In genomic region chr11:95354945-95355660, GRCm38 (mm10) we compare ENCODE assay signal across 15 mouse cellular contexts. TPM values are rescaled to one million over a fixed set of nuclear protein-coding genes. Genes with fewer than 3 reads are reported as not detected.
DNase-seq lines count a peak whose midpoint lies in the region; ATAC-seq and TF ChIP-seq lines count a peak whose summit lies in the region.
"Had no signal": no experiment of that assay in that cellular context is flagged by ENCODE, and none has a peak within 500 bp of the region (broad histone marks: within the 10 kb centered on the region; RNA-seq: fewer than 3 reads in every experiment).

No protein-coding gene starts in this region.

- dilution Hi-C loops in CH12.LX (cut with MboI; ENCODE audit: extremely low pct_ligation_motif_present, extremely low pct_unique_long_range_greater_than_20kb, low sequenced_read_pairs) = no loop called here

- no peak for ATAC-seq in erythroblast, adult 5-6 weeks (replicated peaks; ENCODE audit: low FRiP score, poor library complexity, severe bottlenecking)
- ATAC-seq in heart, embryonic 15.5 days (replicated peaks; ENCODE audit: insufficient number of reproducible peaks, insufficient read depth, low FRiP score, low read depth) = no peak
- no peak for ATAC-seq in liver, embryonic 13.5 days (ENCODE audit: low read depth)
- ATAC-seq in kidney, embryonic 15.5 days (replicated peaks; ENCODE audit: low FRiP score) = no peak
- ATAC-seq: forebrain, embryonic 13.5 days; Patski had no signal

- H3K79me2 ChIP-seq in CH12.LX (replicated peaks; ENCODE audit: control insufficient read depth, extremely low read depth, insufficient read depth, poor library complexity, severe bottlenecking) = no peaks in the 10 kb centered on the region

- H3K9me3 ChIP-seq in erythroblast, embryonic 14.5 days (ENCODE audit: control insufficient read depth, low read length) = no peaks in the 10 kb centered on the region
- H3K9me3 ChIP-seq in heart, embryonic 15.5 days (replicated peaks) = no peaks in the 10 kb centered on the region
- H3K9me3 ChIP-seq in CH12.LX (replicated peaks; ENCODE audit: low read length) = no peaks in the 10 kb centered on the region
- no peaks in the 10 kb centered on the region for H3K9me3 ChIP-seq in liver, embryonic 13.5 days (replicated peaks)
- H3K9me3 ChIP-seq in kidney, embryonic 15.5 days (replicated peaks) = no peaks in the 10 kb centered on the region
- H3K9me3 ChIP-seq: forebrain, embryonic 13.5 days; neural tube, embryonic 13.5 days had no signal

- peaks cover 98% of the 10 kb centered on the region for H3K4me1 ChIP-seq in erythroblast, embryonic 14.5 days (ENCODE audit: control insufficient read depth)
- peaks cover 26% of the 10 kb centered on the region for H3K4me1 ChIP-seq in heart, embryonic 15.5 days (replicated peaks)
- peaks cover 19 to 23% of the 10 kb centered on the region in 2 experiments for H3K4me1 ChIP-seq in CH12.LX (ENCODE audit: control insufficient read depth in 1 of 2, insufficient read depth in 2 of 2)
- peaks cover 93% of the 10 kb centered on the region for H3K4me1 ChIP-seq in liver, embryonic 13.5 days (replicated peaks)
- H3K4me1 ChIP-seq in kidney, embryonic 15.5 days = peaks cover 37% of the 10 kb centered on the region

- no peak overlapping the region for H3K9ac ChIP-seq in heart, embryonic 15.5 days
- H3K9ac ChIP-seq in CH12.LX (ENCODE audit: insufficient read depth, low read depth) = no peak overlapping the region
- peak overlapping the region; percentile 77 for H3K9ac ChIP-seq in liver, embryonic 13.5 days
- no peak overlapping the region for H3K9ac ChIP-seq in kidney, embryonic 15.5 days
- H3K9ac ChIP-seq: forebrain, embryonic 13.5 days; neural tube, embryonic 13.5 days had no signal

- WGBS in heart, embryonic 15.5 days = 74% methylated on average over 12 of the region's 12 CpGs
- WGBS in liver, embryonic 13.5 days (ENCODE audit: insufficient replicate concordance) = 62% methylated on average over 12 of the region's 12 CpGs
- WGBS in kidney, embryonic 15.5 days = 83% methylated on average over 12 of the region's 12 CpGs

- H3K27ac ChIP-seq in heart, embryonic 15.5 days = no peak overlapping the region
- H3K27ac ChIP-seq in CH12.LX (ENCODE audit: insufficient read depth, low read depth) = no peak overlapping the region
- peak overlapping the region; percentile 100 for H3K27ac ChIP-seq in liver, embryonic 13.5 days
- H3K27ac ChIP-seq in kidney, embryonic 15.5 days = no peak overlapping the region
- H3K27ac ChIP-seq: forebrain, embryonic 13.5 days; kidney, postnatal 0 days; neural tube, embryonic 13.5 days had no signal

- no peak for DNase-seq in heart, postnatal 4 days
- no peak for DNase-seq in CH12.LX (ENCODE audit: extremely low read depth)
- DNase-seq in liver, embryonic 13.5 days = no peak
- no peak for DNase-seq in urinary bladder, postnatal 4 days (ENCODE audit: low spot score in 2 of 2)
- DNase-seq: cerebellum, adult 11-12 months; cerebellum, postnatal 36 days; lung, postnatal 14 days had no signal

- H3K36me3 ChIP-seq in erythroblast, embryonic 14.5 days (ENCODE audit: control insufficient read depth) = peaks cover 100% of the 10 kb centered on the region
- no peaks in the 10 kb centered on the region for H3K36me3 ChIP-seq in heart, embryonic 15.5 days
- no peaks in the 10 kb centered on the region for H3K36me3 ChIP-seq in CH12.LX (replicated peaks in 1 of 2; ENCODE audit: control insufficient read depth in 1 of 2, insufficient read depth in 1 of 2, low read length in 1 of 2)
- peaks cover 91% of the 10 kb centered on the region for H3K36me3 ChIP-seq in liver, embryonic 13.5 days
- no peaks in the 10 kb centered on the region for H3K36me3 ChIP-seq in kidney, embryonic 15.5 days
- H3K36me3 ChIP-seq: neural tube, embryonic 13.5 days had no signal

- no peaks in the 10 kb centered on the region for H3K27me3 ChIP-seq in erythroblast, embryonic 14.5 days (ENCODE audit: control insufficient read depth)
- H3K27me3 ChIP-seq in heart, embryonic 15.5 days = no peaks in the 10 kb centered on the region
- peaks cover 42% of the 10 kb centered on the region for H3K27me3 ChIP-seq in CH12.LX (replicated peaks)
- no peaks in the 10 kb centered on the region for H3K27me3 ChIP-seq in liver, embryonic 13.5 days
- H3K27me3 ChIP-seq in kidney, embryonic 15.5 days = no peaks in the 10 kb centered on the region
- H3K27me3 ChIP-seq: forebrain, embryonic 13.5 days; neural tube, embryonic 13.5 days; Patski had no signal

- peak overlapping the region; percentile 60 for H3K4me3 ChIP-seq in erythroblast, embryonic 14.5 days (replicated peaks)
- no peak overlapping the region for H3K4me3 ChIP-seq in heart, embryonic 15.5 days
- no peak overlapping the region for H3K4me3 ChIP-seq in CH12.LX (replicated peaks in 1 of 3; ENCODE audit: low read depth in 2 of 3, low read length in 2 of 3, poor library complexity in 1 of 3)
- H3K4me3 ChIP-seq in liver, embryonic 13.5 days (replicated peaks) = peak overlapping the region; percentile 48
- no peak overlapping the region for H3K4me3 ChIP-seq in kidney, embryonic 15.5 days (replicated peaks)
- H3K4me3 ChIP-seq: forebrain, embryonic 13.5 days; neural tube, embryonic 13.5 days had no signal

- TF ChIP-seq POLR2A in CH12.LX (IDR thresholded peaks at IDR 0.05; ENCODE audit: low read depth, low read length) = no peak

- no peak for TF ChIP-seq CTCF in CH12.LX (conservative IDR thresholded peaks at IDR 0.05 in 1 of 2, IDR thresholded peaks at IDR 0.05 in 1 of 2; ENCODE audit: low read depth in 2 of 2, low read length in 2 of 2)

- in situ Hi-C loops in CH12.LX (cut with MboI; ENCODE audit: low pct_ligation_motif_present, low pct_unique_long_range_greater_than_20kb, low sequenced_read_pairs) = no loop called here

- TF ChIP-seq EP300 in CH12.LX (IDR thresholded peaks at IDR 0.05; ENCODE audit: low read length) = peak; percentile 66

- peak overlapping the region; percentile 33; the same call in 1 of the 2 replicates for H3K4me2 ChIP-seq in heart, embryonic 15.5 days
- H3K4me2 ChIP-seq in CH12.LX (ENCODE audit: insufficient read depth, low read depth, poor library complexity, severe bottlenecking) = no peak overlapping the region; the same call in 1 of the 2 replicates
- H3K4me2 ChIP-seq in liver, embryonic 13.5 days = peak overlapping the region; percentile 74
- H3K4me2 ChIP-seq in kidney, embryonic 15.5 days = no peak overlapping the region
- H3K4me2 ChIP-seq: forebrain, embryonic 13.5 days; neural tube, embryonic 13.5 days had no signal

- TF ChIP-seq RAD21 in CH12.LX (IDR thresholded peaks at IDR 0.05; ENCODE audit: low read depth, low read length) = no peak

TF ChIP-seq in CH12.LX, 34 proteins besides CTCF, POLR2A, EP300 and RAD21 (continues in another document):
- TF ChIP-seq CHD2 (IDR thresholded peaks at IDR 0.05; ENCODE audit: low read length) (no peak), NELFE (IDR thresholded peaks at IDR 0.05; ENCODE audit: low read depth, low read length) (no peak)

RNA-seq across cellular contexts. Expression of gene Fam117a, which starts 18.3 kb away (rescaled TPM):
- 184 and 248 TPM in 2 replicates for polyA plus RNA-seq in erythroblast, embryonic 14.5 days (2012)
- total RNA-seq in erythroblast, adult 5-6 weeks (2015; ENCODE audit: low replicate concordance) = 321 and 423 TPM in 2 replicates
- 386 and 450 TPM in 2 replicates for total RNA-seq in erythroblast, adult 5-6 weeks (2017; ENCODE audit: low replicate concordance)
- polyA plus RNA-seq in heart, embryonic 15.5 days (2015; fragmentation: Nextera tagmentation; extraction: Ambion mirVana) = 4.1 and 6.8 TPM in 2 replicates
- 10 to 100 TPM in 1 of 2 experiments, 1 to 10 TPM in 1; 8.4 to 11.5 TPM for total RNA-seq in heart, postnatal 4 days (2021)
- 1.5 and 2.2 TPM in 2 replicates for total RNA-seq in CH12.LX (2012; rRNA removed)
- 0.54 and 0.62 TPM in 2 replicates for total RNA-seq in CH12.LX (2014; rRNA removed)
- polyA plus RNA-seq in CH12.LX (2012; ENCODE audit: insufficient read length, low read depth) = 0.91 and 0.98 TPM in 2 replicates
- polyA plus RNA-seq in liver, embryonic 13.5 days (2015; fragmentation: Nextera tagmentation; extraction: Ambion mirVana) = 58.0 and 64.5 TPM in 2 replicates
- 10.5 TPM in 2 replicates for polyA plus RNA-seq in kidney, embryonic 15.5 days (2015; fragmentation: Nextera tagmentation; extraction: Ambion mirVana)

RNA-seq across cellular contexts. Expression of gene Slc35b1, which starts 29.4 kb away (rescaled TPM):
- polyA plus RNA-seq in erythroblast, embryonic 14.5 days (2012) = 0.78 and 0.98 TPM in 2 replicates
- 20.8 and 23.0 TPM in 2 replicates for total RNA-seq in erythroblast, adult 5-6 weeks (2015; ENCODE audit: low replicate concordance)
- 31.4 and 40.6 TPM in 2 replicates for total RNA-seq in erythroblast, adult 5-6 weeks (2017; ENCODE audit: low replicate concordance)
- polyA plus RNA-seq in heart, embryonic 15.5 days (2015; fragmentation: Nextera tagmentation; extraction: Ambion mirVana) = 66.0 and 71.5 TPM in 2 replicates
- total RNA-seq in heart, postnatal 4 days (2021) = 10 to 100 TPM; 57.1 to 60.5 TPM
- total RNA-seq in CH12.LX (2012; rRNA removed) (47.0 and 74.9 TPM in 2 replicates), CH12.LX (2014; rRNA removed) (75.1 and 76.4 TPM in 2 replicates)
- 119 and 125 TPM in 2 replicates for polyA plus RNA-seq in CH12.LX (2012; ENCODE audit: insufficient read length, low read depth)
- 54.7 and 58.1 TPM in 2 replicates for polyA plus RNA-seq in liver, embryonic 13.5 days (2015; fragmentation: Nextera tagmentation; extraction: Ambion mirVana)
- 92.8 and 98.2 TPM in 2 replicates for polyA plus RNA-seq in kidney, embryonic 15.5 days (2015; fragmentation: Nextera tagmentation; extraction: Ambion mirVana)

RNA-seq across cellular contexts. Expression of gene Kat7, which starts 45.1 kb away (rescaled TPM):
- 1.3 and 1.4 TPM in 2 replicates for polyA plus RNA-seq in erythroblast, embryonic 14.5 days (2012)
- total RNA-seq in erythroblast, adult 5-6 weeks (2015; ENCODE audit: low replicate concordance) = 33.8 and 39.3 TPM in 2 replicates
- 41.5 and 65.5 TPM in 2 replicates for total RNA-seq in erythroblast, adult 5-6 weeks (2017; ENCODE audit: low replicate concordance)
- polyA plus RNA-seq in heart, embryonic 15.5 days (2015; fragmentation: Nextera tagmentation; extraction: Ambion mirVana) = 43.3 and 51.3 TPM in 2 replicates
- total RNA-seq in heart, postnatal 4 days (2021) = 10 to 100 TPM; 52.9 to 54.3 TPM
- total RNA-seq in CH12.LX (2012; rRNA removed) = 59.5 and 60.3 TPM in 2 replicates
- 65.1 and 66.7 TPM in 2 replicates for total RNA-seq in CH12.LX (2014; rRNA removed)
- 82.0 and 90.2 TPM in 2 replicates for polyA plus RNA-seq in CH12.LX (2012; ENCODE audit: insufficient read length, low read depth)
- polyA plus RNA-seq in liver, embryonic 13.5 days (2015; fragmentation: Nextera tagmentation; extraction: Ambion mirVana) = 33.4 and 39.7 TPM in 2 replicates
- polyA plus RNA-seq in kidney, embryonic 15.5 days (2015; fragmentation: Nextera tagmentation; extraction: Ambion mirVana) = 78.7 and 83.4 TPM in 2 replicates

RNA-seq across cellular contexts. Expression of gene Spop, which starts 58.8 kb away (rescaled TPM):
- 2.4 and 3.0 TPM in 2 replicates for polyA plus RNA-seq in erythroblast, embryonic 14.5 days (2012)
- 38.9 and 51.9 TPM in 2 replicates for total RNA-seq in erythroblast, adult 5-6 weeks (2015; ENCODE audit: low replicate concordance)
- 43.5 and 60.1 TPM in 2 replicates for total RNA-seq in erythroblast, adult 5-6 weeks (2017; ENCODE audit: low replicate concordance)
- polyA plus RNA-seq in heart, embryonic 15.5 days (2015; fragmentation: Nextera tagmentation; extraction: Ambion mirVana) = 126 and 127 TPM in 2 replicates
- total RNA-seq in heart, postnatal 4 days (2021) = 100 to 1,000 TPM; 111 to 133 TPM
- total RNA-seq in CH12.LX (2012; rRNA removed) = 42.7 and 45.7 TPM in 2 replicates
- total RNA-seq in CH12.LX (2014; rRNA removed) = 51.9 and 60.6 TPM in 2 replicates
- 91.8 and 103 TPM in 2 replicates for polyA plus RNA-seq in CH12.LX (2012; ENCODE audit: insufficient read length, low read depth)
- 81.9 and 93.0 TPM in 2 replicates for polyA plus RNA-seq in liver, embryonic 13.5 days (2015; fragmentation: Nextera tagmentation; extraction: Ambion mirVana)
- polyA plus RNA-seq in kidney, embryonic 15.5 days (2015; fragmentation: Nextera tagmentation; extraction: Ambion mirVana) = 139 TPM in 2 replicates

Comparison
In these comparisons a context has a peak if more than half of its experiments do, and no peak if none do; other contexts are left out.
1. H3K4me3 ChIP-seq: peak in erythroblast, embryonic 14.5 days (single experiment) and liver, embryonic 13.5 days (single experiment); none in heart, embryonic 15.5 days (single experiment), CH12.LX (0 of 3) and kidney, embryonic 15.5 days (single experiment).
2. H3K4me2 ChIP-seq: peak in heart, embryonic 15.5 days (single experiment) and liver, embryonic 13.5 days (single experiment); none in CH12.LX (single experiment) and kidney, embryonic 15.5 days (single experiment).
3. RNA of gene Slc35b1, which starts 29.4 kb away (polyA plus RNA-seq): 119 to 125 TPM in CH12.LX, 92.8 to 98.2 TPM in kidney, embryonic 15.5 days, 66.0 to 71.5 TPM in heart, embryonic 15.5 days and 54.7 to 58.1 TPM in liver, embryonic 13.5 days; 0.78 to 0.98 TPM in erythroblast, embryonic 14.5 days; every median in the first group is over 10 times any median in the second.
4. RNA of gene Kat7, which starts 45.1 kb away (polyA plus RNA-seq): 82.0 to 90.2 TPM in CH12.LX, 78.7 to 83.4 TPM in kidney, embryonic 15.5 days, 43.3 to 51.3 TPM in heart, embryonic 15.5 days and 33.4 to 39.7 TPM in liver, embryonic 13.5 days; 1.3 to 1.4 TPM in erythroblast, embryonic 14.5 days; every median in the first group is over 10 times any median in the second.